Mouse (Mus musculus) hindbrain, embryonic 15.5 days (tissue): Measurements from ENCODE around the gene Eif2b3. TPM values are rescaled to one million over a fixed set of nuclear protein-coding genes. Genes with fewer than 3 reads are reported as not detected.

Experiments
- ATAC-seq: fragments of 200-750 bp; cut with Nextera tagmentation; 2 replicates; pipeline ENCODE4 v1.8.0; 2017; ENCODE audit warnings: low read depth, moderate number of reproducible peaks, moderate TSS enrichment; ENCODE audit not compliant: low FRiP score
- H3K27ac ChIP-seq: fragments of 300-500 bp; sonication (generic); replicated peaks from 2 replicates; pipeline ENCODE4 v1.5.1; 2015; ENCODE audit warnings: mild to moderate bottlenecking, inconsistent platforms
- H3K27me3 ChIP-seq: fragments of 300-500 bp; sonication (generic); 2 replicates; pipeline ENCODE4 v1.6.1; 2015; ENCODE audit warnings: control low read depth, inconsistent platforms
- H3K36me3 ChIP-seq: fragments of 300-500 bp; sonication (generic); 2 replicates; pipeline ENCODE4 v1.6.1; 2015; ENCODE audit warnings: control low read depth, inconsistent platforms
- H3K4me1 ChIP-seq: fragments of 300-500 bp; sonication (generic); replicated peaks from 2 replicates; pipeline ENCODE4 v1.6.1; 2015; ENCODE audit warnings: control low read depth, inconsistent platforms
- H3K4me2 ChIP-seq: fragments of 300-500 bp; sonication (generic); 2 replicates; pipeline ENCODE4 v1.6.1; 2015; ENCODE audit warnings: moderate library complexity, mild to moderate bottlenecking, inconsistent platforms
- H3K4me3 ChIP-seq: fragments of 300-500 bp; sonication (generic); 2 replicates; pipeline ENCODE4 v1.5.1; 2015; ENCODE audit warnings: mild to moderate bottlenecking, inconsistent platforms
- H3K9ac ChIP-seq: fragments of 300-500 bp; sonication (generic); 2 replicates; pipeline ENCODE4 v1.6.1; 2015; ENCODE audit warnings: inconsistent platforms
- H3K9me3 ChIP-seq: fragments of 300-500 bp; sonication (generic); 2 replicates; pipeline ENCODE4 v1.6.1; 2016; ENCODE audit warnings: control low read depth, inconsistent platforms
- WGBS: fragments of 180-500 bp; shearing (Covaris S2); methylation state at CpG from one replicate; pipeline ENCODE4 v1.1.7; 2015; 5-methylcytosine and 5-hydroxymethylcytosine counted together
- polyA plus RNA-seq: library from polyadenylated mRNA; unstranded; fragments of >200 nt; fragmentation: Nextera tagmentation; extraction: Ambion mirVana; gene quantifications from 2 replicates; pipeline ENCODE4 v1.2.1, GENCODE M21; 2015

The Eif2b3 gene
- polyA plus RNA-seq, 1 experiment from 2014 or later: 46.8 TPM

DNA sequence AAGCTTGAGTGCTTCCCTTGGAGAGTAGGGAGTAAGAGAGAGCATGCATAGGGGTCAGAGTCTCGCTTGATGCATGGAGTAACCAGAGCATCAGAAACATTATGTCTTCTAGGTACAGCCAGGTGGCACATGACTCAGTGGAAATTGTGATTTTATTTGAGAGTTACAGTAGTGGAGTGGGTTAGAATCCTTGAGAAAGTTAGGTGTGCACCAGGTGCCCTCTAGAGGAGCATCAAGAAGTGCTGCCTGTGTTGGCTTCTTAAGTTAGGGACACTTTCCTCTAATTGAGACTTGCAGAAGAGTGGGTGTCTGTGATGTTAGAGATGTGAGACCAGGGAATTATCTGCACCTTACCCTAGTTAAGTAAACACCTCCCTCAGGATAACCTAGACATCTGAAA, 11.9 kb downstream of the Eif2b3 start:
- 96% methylated on average over 1 of the region's 1 CpGs for WGBS
- H3K4me2 ChIP-seq: no peak overlapping the region
- H3K27me3 ChIP-seq: no peaks in the 10 kb centered on the region
- H3K4me3 ChIP-seq: no peak overlapping the region
- no peak overlapping the region for H3K27ac ChIP-seq
- no peaks in the 10 kb centered on the region for H3K9me3 ChIP-seq
- ATAC-seq: no peak
- H3K9ac ChIP-seq: no peak overlapping the region
- H3K36me3 ChIP-seq: peaks cover 15% of the 10 kb centered on the region
- H3K4me1 ChIP-seq: no peaks in the 10 kb centered on the region

DNA sequence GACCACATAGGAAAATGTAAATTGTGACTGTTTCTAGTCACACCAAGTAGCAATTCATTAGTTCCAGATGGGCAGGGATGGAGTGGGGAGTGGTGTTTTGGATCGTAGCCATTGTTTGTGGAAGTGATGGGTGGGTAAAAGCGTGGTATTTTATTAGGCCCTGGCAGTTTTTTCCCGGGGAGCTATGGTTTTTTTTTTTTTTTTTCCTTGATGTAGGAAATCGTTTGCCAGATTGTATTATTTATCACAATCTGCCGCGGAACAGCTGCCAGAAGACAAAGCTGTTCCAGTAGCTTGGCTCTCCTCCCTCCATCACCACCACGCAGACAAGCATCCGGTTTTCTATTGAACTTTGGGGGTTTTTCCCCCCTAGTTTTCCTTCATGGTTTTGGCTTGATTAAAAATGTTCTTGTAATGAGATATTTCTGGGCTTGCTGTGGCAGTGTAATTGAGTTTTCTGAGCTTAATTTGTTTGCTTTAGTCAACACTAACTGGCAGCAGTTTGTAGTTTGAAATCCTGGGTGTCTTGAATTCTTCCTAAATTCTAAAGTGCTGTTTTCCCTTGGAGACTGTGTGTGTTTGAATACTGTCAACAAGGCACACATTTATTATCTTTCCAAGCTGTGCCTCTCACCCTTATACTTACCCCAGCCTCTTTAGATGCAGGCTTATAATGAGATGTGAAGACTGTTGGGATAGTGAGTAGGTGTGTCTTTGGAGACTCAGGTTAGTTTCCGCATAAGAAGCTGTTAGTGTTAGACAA, 20.9 kb downstream of the Eif2b3 start:
- H3K4me3 ChIP-seq: no peak overlapping the region
- H3K36me3 ChIP-seq: no peaks in the 10 kb centered on the region
- H3K9me3 ChIP-seq: no peaks in the 10 kb centered on the region
- peak overlapping the region; percentile 28 for H3K4me2 ChIP-seq
- H3K27me3 ChIP-seq: no peaks in the 10 kb centered on the region
- peak overlapping the region; percentile 81 for H3K27ac ChIP-seq
- H3K4me1 ChIP-seq: peaks cover 27% of the 10 kb centered on the region
- ATAC-seq: peak; percentile 72; the same call in 1 of the 2 replicates
- H3K9ac ChIP-seq: no peak overlapping the region
- 15% methylated on average over 9 of the region's 9 CpGs for WGBS

DNA sequence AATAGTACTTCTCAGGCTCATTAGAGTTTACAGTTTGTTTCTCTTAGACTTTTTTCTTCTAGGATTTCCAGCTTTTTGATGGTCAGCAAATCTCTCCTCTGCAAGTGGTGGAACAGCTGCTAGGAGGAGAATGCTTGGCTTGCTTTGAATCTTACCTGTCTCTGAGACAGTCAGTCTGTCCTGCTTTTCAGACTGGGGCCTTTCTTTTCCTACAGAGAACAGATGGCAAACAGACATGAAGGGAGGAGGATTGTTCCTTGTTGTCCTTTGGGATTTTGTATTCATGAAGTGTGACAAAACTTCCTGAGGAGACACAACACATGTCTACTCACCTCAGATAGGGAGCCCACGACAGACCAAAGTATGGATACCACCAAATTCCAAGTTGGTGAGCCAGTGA, 21.6 kb downstream of the Eif2b3 start:
- Histone ChIP-seq H3K9me3 (no peaks in the 10 kb centered on the region), H3K36me3 (no peaks in the 10 kb centered on the region), H3K4me2 (no peak overlapping the region), H3K27ac (peak overlapping the region; percentile 81), H3K27me3 (no peaks in the 10 kb centered on the region), H3K9ac (no peak overlapping the region), H3K4me3 (no peak overlapping the region), H3K4me1 (peaks cover 27% of the 10 kb centered on the region)
- ATAC-seq: 0 out of 2 replicates have a peak, but pooled peaks have one; percentile 35
- WGBS: 19% methylated on average over 1 of the region's 1 CpGs

DNA sequence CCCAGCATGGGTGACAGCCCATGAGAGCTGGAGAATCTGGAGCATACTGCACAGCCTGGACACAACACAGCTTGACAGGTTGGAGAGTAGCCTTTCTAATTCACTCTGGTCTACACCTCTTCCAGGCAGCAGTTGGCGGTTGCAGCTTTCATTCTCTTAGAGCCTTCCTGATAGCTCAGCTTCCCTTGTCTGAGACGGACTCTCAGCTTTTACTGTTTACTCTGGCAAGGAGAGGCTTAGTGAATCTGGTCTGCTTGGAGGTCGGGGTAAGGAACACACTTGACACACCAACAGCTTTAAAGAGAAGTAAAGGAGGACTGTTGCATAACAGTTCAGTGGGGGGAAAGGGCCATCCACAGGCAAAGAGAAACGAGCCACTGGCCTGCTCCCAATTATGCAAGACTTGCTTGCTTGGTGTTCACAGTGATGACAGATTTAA, 22.1 kb downstream of the Eif2b3 start:
- Histone ChIP-seq H3K9me3 (no peaks in the 10 kb centered on the region), H3K27me3 (no peaks in the 10 kb centered on the region), H3K36me3 (no peaks in the 10 kb centered on the region), H3K4me1 (peaks cover 27% of the 10 kb centered on the region), H3K27ac (peak overlapping the region; percentile 81), H3K4me3 (no peak overlapping the region), H3K9ac (no peak overlapping the region), H3K4me2 (no peak overlapping the region)
- 53% methylated on average over 4 of the region's 4 CpGs for WGBS
- ATAC-seq: peak; percentile 59; the same call in 1 of the 2 replicates

DNA sequence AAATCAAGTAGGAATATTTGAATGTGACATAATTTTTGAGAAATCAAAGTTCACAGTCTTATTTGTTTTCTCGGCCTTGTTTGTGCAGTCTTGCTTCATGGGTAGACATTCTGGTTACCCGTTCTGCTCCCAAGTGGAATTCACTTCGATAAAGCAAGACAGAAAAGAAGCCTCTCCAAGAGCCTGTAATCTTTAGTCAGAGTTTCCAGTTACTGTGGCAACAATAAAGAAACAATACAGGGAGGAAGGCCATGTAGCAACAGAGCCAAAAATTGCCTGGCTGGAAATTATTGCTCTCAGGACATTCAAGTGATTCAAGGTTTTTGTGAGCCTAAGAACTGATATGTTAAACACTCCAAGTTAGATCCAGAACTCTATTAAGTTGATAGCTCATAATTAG, 29.6 kb downstream of the Eif2b3 start:
- Histone ChIP-seq H3K36me3 (0 out of 2 replicates have a peak, but pooled peaks cover 4% of the 10 kb centered on the region), H3K27ac (no peak overlapping the region), H3K9ac (no peak overlapping the region), H3K4me3 (no peak overlapping the region), H3K9me3 (no peaks in the 10 kb centered on the region), H3K4me1 (no peaks in the 10 kb centered on the region), H3K4me2 (no peak overlapping the region), H3K27me3 (no peaks in the 10 kb centered on the region)
- 72% methylated on average over 3 of the region's 3 CpGs for WGBS
- ATAC-seq: no peak

DNA sequence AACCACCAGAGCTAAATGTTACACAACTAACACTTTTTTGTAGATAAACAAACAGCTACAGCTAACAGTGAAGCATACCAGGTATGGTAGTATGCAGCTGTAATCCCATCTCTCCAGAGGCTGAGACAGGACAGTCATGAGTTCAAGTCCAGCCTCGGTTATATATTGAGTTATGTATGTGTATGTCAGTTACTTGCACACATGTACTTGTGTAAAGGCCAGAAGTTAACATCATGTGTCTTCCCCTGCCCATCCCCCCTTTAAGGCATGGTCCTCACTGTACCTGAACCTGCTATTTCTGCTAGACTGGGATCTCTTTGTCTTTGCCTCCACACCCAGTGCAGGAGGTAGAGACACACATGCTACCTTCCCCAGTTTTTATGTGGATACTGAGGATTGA, 30.3 kb downstream of the Eif2b3 start:
- no peaks in the 10 kb centered on the region for H3K9me3 ChIP-seq
- 95% methylated on average over 1 of the region's 1 CpGs for WGBS
- no peak overlapping the region for H3K27ac ChIP-seq
- no peak overlapping the region for H3K9ac ChIP-seq
- H3K4me3 ChIP-seq: no peak overlapping the region
- no peaks in the 10 kb centered on the region for H3K27me3 ChIP-seq
- ATAC-seq: no peak
- no peaks in the 10 kb centered on the region for H3K4me1 ChIP-seq
- no peak overlapping the region for H3K4me2 ChIP-seq
- H3K36me3 ChIP-seq: 0 out of 2 replicates have a peak, but pooled peaks cover 4% of the 10 kb centered on the region

DNA sequence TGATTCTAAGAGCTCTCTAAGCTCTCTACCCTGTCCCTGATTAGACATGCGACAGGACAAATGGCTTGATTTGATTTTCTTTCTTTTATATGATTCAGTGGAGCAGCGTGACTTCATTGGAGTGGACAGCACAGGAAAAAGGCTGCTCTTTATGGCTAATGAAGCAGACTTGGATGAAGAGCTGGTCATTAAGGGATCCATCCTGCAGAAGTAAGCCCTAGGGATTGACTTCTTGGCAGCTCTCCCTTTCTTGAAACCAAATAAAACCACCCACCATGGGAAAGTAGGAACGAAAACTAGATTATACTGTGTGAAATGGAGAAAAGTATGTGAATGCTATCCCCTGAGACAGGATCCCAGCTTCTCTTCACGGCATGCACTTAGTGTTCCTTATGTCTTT, 33.4 kb downstream of the Eif2b3 start:
- Histone ChIP-seq H3K4me2 (no peak overlapping the region), H3K36me3 (no peaks in the 10 kb centered on the region), H3K9ac (no peak overlapping the region), H3K27ac (0 out of 2 replicates have a peak overlapping the region, but pooled peaks have one; percentile 43), H3K27me3 (no peaks in the 10 kb centered on the region), H3K9me3 (no peaks in the 10 kb centered on the region), H3K4me3 (no peak overlapping the region), H3K4me1 (no peaks in the 10 kb centered on the region)
- ATAC-seq: no peak
- WGBS: 52% methylated on average over 4 of the region's 4 CpGs

DNA sequence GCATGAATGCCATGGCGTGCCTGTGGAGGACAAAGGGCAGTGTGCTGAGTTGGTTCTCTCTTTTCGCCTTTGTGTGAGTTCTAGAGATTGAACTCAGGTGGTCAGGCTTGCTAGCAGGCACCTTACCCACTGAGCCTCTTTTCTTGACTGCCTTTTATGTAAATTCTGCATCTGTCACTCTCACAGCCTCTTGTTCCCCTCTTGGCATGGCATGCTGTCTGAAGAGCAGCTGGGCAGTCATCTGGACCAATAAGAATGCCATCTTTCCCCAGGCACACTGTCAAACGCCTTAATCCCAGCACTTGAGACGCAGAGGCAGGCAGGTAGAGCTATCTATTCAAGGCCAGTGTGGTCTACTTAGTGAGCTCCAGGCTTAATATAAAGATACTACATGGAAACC, 34.8 kb downstream of the Eif2b3 start:
- Histone ChIP-seq H3K9ac (no peak overlapping the region), H3K4me1 (no peaks in the 10 kb centered on the region), H3K27me3 (no peaks in the 10 kb centered on the region), H3K36me3 (no peaks in the 10 kb centered on the region), H3K9me3 (no peaks in the 10 kb centered on the region), H3K4me3 (no peak overlapping the region), H3K27ac (no peak overlapping the region; the same call in 1 of the 2 replicates), H3K4me2 (no peak overlapping the region)
- ATAC-seq: no peak
- WGBS: 59% methylated on average over 4 of the region's 4 CpGs

DNA sequence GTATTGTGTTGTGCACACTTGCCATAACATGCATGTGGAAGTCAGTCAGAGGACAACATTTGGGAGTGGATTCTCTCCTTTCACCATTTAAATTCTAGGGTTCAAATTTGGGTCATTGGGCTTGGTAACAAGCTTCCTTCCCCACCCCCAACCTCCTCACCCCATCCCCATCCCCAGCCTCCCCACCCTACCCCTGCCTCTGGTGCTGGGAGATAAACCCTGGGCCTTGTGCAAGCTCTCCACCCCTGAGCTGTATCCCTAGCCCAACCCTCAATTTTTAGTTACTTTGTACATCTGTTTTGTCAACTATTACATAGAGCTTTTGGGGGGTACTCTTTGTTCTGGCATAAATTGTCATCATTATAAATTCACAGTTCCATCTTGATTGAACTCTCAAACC, 36.9 kb downstream of the Eif2b3 start:
- H3K4me2 ChIP-seq: no peak overlapping the region
- no peak overlapping the region for H3K27ac ChIP-seq
- H3K27me3 ChIP-seq: no peaks in the 10 kb centered on the region
- no peaks in the 10 kb centered on the region for H3K9me3 ChIP-seq
- H3K36me3 ChIP-seq: no peaks in the 10 kb centered on the region
- no peak overlapping the region for H3K9ac ChIP-seq
- ATAC-seq: no peak
- H3K4me1 ChIP-seq: no peaks in the 10 kb centered on the region
- H3K4me3 ChIP-seq: no peak overlapping the region

DNA sequence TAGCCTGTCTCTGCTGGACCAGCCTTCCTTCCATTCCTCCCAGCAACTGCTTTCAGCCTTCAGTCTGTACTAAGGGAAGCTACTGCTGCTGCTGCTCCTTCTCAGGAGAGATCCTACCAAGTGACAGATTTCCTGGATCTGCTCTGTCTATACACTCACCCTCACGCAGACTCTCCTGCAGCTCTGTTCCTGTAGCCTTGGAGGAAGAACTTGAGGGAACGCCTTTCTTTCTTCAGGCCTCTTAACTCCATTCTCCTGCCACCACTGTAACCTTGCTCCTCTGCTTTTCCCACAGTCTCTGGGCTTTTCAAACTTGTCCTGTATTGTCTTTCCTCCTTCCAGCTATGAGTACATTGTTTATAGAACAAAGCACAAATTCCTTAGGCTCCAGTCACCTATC, 37.3 kb downstream of the Eif2b3 start:
- Histone ChIP-seq H3K4me1 (no peaks in the 10 kb centered on the region), H3K27ac (no peak overlapping the region), H3K9ac (no peak overlapping the region), H3K9me3 (no peaks in the 10 kb centered on the region), H3K4me2 (no peak overlapping the region), H3K27me3 (no peaks in the 10 kb centered on the region), H3K4me3 (no peak overlapping the region), H3K36me3 (peaks cover 2% of the 10 kb centered on the region; the same call in 1 of the 2 replicates)
- no peak for ATAC-seq
- WGBS: 77% methylated on average over 2 of the region's 2 CpGs

DNA sequence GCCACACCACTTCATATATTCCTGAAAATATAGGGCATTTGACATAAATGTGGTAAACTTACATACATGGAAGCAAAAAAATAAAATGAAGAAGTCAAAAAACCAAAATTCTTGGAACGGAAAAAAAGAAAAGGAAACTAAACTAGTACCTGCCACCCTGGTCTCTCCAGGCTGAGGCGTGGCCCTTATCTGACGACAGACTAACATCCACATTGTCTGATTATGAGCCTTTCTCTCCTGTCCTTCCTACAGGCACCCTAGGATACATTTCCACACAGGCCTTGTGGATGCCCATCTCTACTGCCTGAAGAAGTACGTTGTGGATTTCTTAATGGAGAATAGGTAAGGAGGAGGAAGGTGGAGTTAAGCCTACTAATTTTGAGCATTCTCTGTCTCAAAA, 39.3 kb downstream of the Eif2b3 start:
- Histone ChIP-seq H3K27me3 (no peaks in the 10 kb centered on the region), H3K4me2 (no peak overlapping the region), H3K4me3 (no peak overlapping the region), H3K9ac (no peak overlapping the region), H3K9me3 (no peaks in the 10 kb centered on the region), H3K27ac (no peak overlapping the region), H3K36me3 (peaks cover 6% of the 10 kb centered on the region; the same call in 1 of the 2 replicates), H3K4me1 (no peaks in the 10 kb centered on the region)
- no peak for ATAC-seq
- WGBS: 92% methylated on average over 4 of the region's 4 CpGs

DNA sequence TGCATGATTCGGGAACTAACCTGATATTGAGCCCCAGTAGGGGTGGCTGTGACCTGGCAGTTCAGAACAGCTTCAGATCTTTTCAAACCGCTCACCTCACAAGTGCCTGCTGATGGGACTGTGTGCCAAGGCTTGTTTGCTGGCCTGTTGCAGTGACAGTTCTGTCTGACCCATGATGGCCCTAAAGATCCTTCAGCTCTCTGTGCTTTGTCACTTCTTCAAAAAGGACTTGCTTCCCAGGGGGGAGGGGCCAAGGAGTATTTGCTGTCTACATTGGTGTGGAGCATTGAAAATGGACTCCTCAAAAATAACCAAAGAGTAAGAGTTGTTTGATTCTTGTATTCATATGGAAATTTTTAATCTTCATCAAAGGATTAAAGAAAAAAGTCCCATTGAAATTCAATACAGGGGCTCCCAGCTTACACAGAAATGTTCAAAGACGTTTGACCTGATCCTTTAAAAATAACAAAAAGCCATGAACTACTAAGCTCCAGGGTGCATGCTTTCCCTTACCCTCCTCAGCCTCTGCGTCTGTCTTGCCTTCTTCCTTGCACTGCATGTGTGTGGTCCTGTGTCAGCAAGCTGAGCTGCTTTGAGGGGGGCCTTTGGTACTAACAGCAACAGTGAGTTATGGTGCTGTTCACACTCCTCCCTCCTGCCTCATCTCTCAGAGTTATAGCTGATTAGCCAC, 43.6 kb downstream of the Eif2b3 start:
- ATAC-seq: no peak
- no peak overlapping the region for H3K4me3 ChIP-seq
- no peak overlapping the region for H3K9ac ChIP-seq
- no peaks in the 10 kb centered on the region for H3K9me3 ChIP-seq
- no peak overlapping the region for H3K4me2 ChIP-seq
- WGBS: 28% methylated on average over 4 of the region's 4 CpGs
- no peaks in the 10 kb centered on the region for H3K27me3 ChIP-seq
- peaks cover 29% of the 10 kb centered on the region for H3K36me3 ChIP-seq
- H3K27ac ChIP-seq: no peak overlapping the region
- no peaks in the 10 kb centered on the region for H3K4me1 ChIP-seq
